Mouse (Mus musculus) intestine, embryonic 15.5 days (tissue): ENCODE results near the gene 4933425L06Rik. TPM values are rescaled to one million over a fixed set of nuclear protein-coding genes. Genes with fewer than 3 reads are reported as not detected.

Experiments used
- ATAC-seq: fragments of 200-750 bp; cut with Nextera tagmentation; 2 replicates; pipeline ENCODE4 v1.8.0; 2017; ENCODE audit warnings: moderate TSS enrichment, moderate library complexity
- H3K27ac ChIP-seq: fragments of 300-500 bp; sonication (generic); 2 replicates; pipeline ENCODE4 v1.5.1; 2015; ENCODE audit warnings: mild to moderate bottlenecking, inconsistent platforms
- H3K27me3 ChIP-seq: fragments of 300-500 bp; sonication (generic); replicated peaks from 2 replicates; pipeline ENCODE4 v1.6.1; 2015; ENCODE audit warnings: inconsistent platforms
- H3K36me3 ChIP-seq: fragments of 300-500 bp; sonication (generic); 2 replicates; pipeline ENCODE4 v1.6.1; 2015; ENCODE audit warnings: inconsistent platforms
- H3K4me1 ChIP-seq: fragments of 300-500 bp; sonication (generic); replicated peaks from 2 replicates; pipeline ENCODE4 v1.6.1; 2015; ENCODE audit warnings: inconsistent platforms
- H3K4me2 ChIP-seq: fragments of 300-500 bp; sonication (generic); replicated peaks from 2 replicates; pipeline ENCODE4 v1.6.1; 2015; ENCODE audit warnings: mild to moderate bottlenecking, inconsistent platforms
- H3K4me3 ChIP-seq: fragments of 300-500 bp; sonication (generic); replicated peaks from 2 replicates; pipeline ENCODE4 v1.5.1; 2015; ENCODE audit warnings: inconsistent platforms
- H3K9ac ChIP-seq: fragments of 300-500 bp; sonication (generic); 2 replicates; pipeline ENCODE4 v1.6.1; 2015; ENCODE audit warnings: inconsistent platforms
- H3K9me3 ChIP-seq: fragments of 300-500 bp; sonication (generic); 2 replicates; pipeline ENCODE4 v1.6.1; 2016; ENCODE audit warnings: inconsistent platforms
- WGBS: fragments of 180-500 bp; shearing (Covaris S2); methylation state at CpG from one replicate; pipeline ENCODE4 v1.1.7; 2015; 5-methylcytosine and 5-hydroxymethylcytosine counted together
- polyA plus RNA-seq: library from polyadenylated mRNA; unstranded; fragments of >200 nt; fragmentation: Nextera tagmentation; extraction: Ambion mirVana; gene quantifications from 2 replicates; pipeline ENCODE4 v1.2.1, GENCODE M21; 2015

The 4933425L06Rik gene
- polyA plus RNA-seq, 1 experiment from 2014 or later = not detected

DNA sequence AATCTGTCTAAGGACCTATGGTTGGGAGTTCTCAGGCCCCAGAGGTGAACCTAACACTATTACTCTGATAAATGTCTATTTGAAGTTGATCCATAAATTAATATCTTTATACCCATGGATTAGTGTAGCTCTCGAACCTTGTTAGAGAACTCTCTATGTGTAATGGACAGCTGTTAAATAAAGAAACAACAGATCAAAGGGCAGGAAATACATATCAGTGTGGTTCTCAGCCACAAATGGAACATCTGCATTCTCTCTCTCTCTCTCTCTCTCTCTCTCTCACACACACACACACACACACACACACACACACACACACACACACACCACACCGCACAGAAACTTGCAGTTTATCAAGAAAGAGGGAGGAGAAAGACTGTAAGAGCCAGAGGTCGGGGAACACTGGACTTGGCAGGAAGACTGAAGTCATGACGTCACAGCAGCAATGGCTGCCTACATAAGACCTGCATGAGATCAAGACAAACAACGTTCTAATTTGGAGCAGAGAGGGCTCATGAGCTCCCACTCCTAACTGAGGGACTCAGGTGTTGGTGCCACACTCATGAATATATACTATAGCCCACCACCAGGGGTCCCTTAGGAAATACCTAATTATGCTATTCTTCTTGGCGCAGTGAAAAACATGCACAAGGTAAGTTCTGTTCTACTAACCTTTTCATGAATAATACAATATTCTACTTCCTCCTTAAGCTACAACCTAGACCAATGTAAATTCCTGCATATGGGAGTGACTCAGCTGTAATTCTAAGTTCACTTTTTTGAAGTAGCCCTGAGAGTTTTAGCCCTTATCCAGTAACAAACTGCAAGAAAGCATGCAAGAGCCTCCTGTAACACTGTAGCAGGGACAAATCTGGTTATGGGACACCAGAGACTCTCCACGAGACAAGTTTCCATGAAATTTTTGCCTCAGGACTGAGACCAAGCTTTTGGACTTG is 14.8 kb upstream of the 4933425L06Rik start:
- no peak overlapping the region for H3K4me3 ChIP-seq
- H3K9me3 ChIP-seq = no peaks in the 10 kb centered on the region
- H3K4me1 ChIP-seq = no peaks in the 10 kb centered on the region
- H3K27ac ChIP-seq = no peak overlapping the region
- H3K27me3 ChIP-seq = no peaks in the 10 kb centered on the region
- H3K4me2 ChIP-seq = no peak overlapping the region
- WGBS = 67% methylated on average over 7 of the region's 7 CpGs
- H3K9ac ChIP-seq = no peak overlapping the region
- no peak for ATAC-seq
- no peaks in the 10 kb centered on the region for H3K36me3 ChIP-seq

DNA sequence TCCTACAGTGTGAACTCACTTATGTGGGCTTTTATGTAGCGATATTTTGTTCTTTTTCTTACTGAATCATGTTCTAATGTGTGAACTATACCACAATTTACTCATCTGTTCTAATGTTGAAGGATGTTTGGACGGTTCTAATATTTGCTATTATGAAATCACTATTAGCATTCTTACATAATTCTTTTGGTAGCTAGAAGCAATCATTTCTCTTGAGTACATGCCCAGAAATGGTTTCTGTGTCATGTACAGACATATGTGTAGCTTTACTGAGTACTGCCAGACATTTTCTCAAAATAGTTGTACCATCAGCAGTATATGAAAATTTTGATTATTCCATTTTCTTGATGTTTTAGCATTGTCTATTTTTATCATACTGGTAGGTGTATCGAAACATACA is 7.4 kb downstream of the 4933425L06Rik start:
- H3K9ac ChIP-seq = no peak overlapping the region
- H3K9me3 ChIP-seq = no peaks in the 10 kb centered on the region
- H3K4me1 ChIP-seq = no peaks in the 10 kb centered on the region
- no peaks in the 10 kb centered on the region for H3K36me3 ChIP-seq
- no peak overlapping the region for H3K27ac ChIP-seq
- 91% methylated on average over 3 of the region's 3 CpGs for WGBS
- no peak overlapping the region for H3K4me3 ChIP-seq
- no peaks in the 10 kb centered on the region for H3K27me3 ChIP-seq
- H3K4me2 ChIP-seq = no peak overlapping the region
- ATAC-seq = no peak

DNA sequence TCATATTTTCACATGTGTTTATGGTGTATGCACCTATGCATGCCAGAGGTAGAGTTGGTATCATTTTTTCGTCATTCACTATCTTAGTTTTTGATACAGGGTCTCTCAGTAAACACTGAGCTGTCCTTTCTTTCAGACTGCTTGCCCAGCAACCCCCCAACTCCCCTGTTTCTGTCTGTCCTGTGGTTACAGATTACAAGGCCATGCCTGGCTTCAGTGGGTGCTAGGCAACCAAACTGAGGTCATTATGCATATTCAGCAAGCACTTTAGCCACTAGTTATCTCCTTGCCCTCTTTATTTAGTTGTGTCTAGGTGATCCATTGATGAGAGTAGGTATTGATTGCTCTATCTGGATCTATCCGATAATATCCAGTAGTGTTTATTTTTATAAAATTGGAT is 14.4 kb downstream of the 4933425L06Rik start:
- no peak overlapping the region for H3K4me3 ChIP-seq
- H3K27me3 ChIP-seq = no peaks in the 10 kb centered on the region
- 74% methylated on average over 2 of the region's 2 CpGs for WGBS
- no peak for ATAC-seq
- no peak overlapping the region for H3K4me2 ChIP-seq
- no peaks in the 10 kb centered on the region for H3K36me3 ChIP-seq
- no peaks in the 10 kb centered on the region for H3K4me1 ChIP-seq
- no peaks in the 10 kb centered on the region for H3K9me3 ChIP-seq
- H3K27ac ChIP-seq = no peak overlapping the region
- no peak overlapping the region for H3K9ac ChIP-seq

DNA sequence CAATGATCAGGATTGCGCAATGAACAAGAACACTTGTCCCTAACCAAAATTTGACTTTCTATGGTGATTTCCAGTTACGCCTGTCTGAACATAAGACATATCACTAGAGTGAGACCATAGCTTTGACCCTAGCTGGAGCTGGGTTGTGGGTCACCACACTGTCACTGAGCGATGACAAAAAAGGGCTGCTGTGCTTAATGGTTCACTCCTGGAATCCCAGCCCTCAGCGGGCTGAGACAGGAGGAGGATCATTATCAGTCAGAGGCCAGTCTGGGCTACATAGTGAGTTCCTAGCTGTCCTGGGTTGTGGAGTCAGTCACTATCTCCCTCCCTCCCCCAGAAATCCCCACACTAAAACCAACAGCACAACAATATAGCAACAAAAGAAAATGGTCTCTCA is 18.8 kb downstream of the 4933425L06Rik start:
- no peak overlapping the region for H3K4me3 ChIP-seq
- no peaks in the 10 kb centered on the region for H3K36me3 ChIP-seq
- WGBS = 84% methylated on average over 4 of the region's 4 CpGs
- no peak for ATAC-seq
- H3K9ac ChIP-seq = no peak overlapping the region
- no peaks in the 10 kb centered on the region for H3K4me1 ChIP-seq
- H3K4me2 ChIP-seq = no peak overlapping the region
- no peaks in the 10 kb centered on the region for H3K9me3 ChIP-seq
- no peak overlapping the region for H3K27ac ChIP-seq
- no peaks in the 10 kb centered on the region for H3K27me3 ChIP-seq

DNA sequence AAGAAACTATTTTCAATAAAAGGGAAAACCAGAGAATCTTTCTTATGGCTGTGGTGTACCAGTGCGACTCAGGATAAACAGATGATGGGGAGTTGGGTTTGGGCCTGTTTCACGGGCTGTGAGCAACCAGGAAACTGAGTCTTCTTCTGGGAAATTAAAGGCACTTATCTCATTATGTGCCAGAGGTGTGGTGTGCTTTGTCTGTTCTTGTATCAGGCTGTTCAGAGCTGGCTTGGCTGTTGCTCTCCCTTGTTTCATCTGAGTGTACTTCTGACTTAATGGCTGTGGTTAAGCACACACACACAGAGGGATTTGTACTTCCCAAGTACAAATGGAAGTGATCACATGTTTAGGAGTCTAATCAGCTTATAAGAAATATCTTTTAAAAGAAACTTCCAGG is 22.5 kb downstream of the 4933425L06Rik start:
- no peaks in the 10 kb centered on the region for H3K9me3 ChIP-seq
- H3K4me1 ChIP-seq = no peaks in the 10 kb centered on the region
- WGBS = 76% methylated on average over 2 of the region's 2 CpGs
- no peak for ATAC-seq
- H3K9ac ChIP-seq = no peak overlapping the region
- no peaks in the 10 kb centered on the region for H3K27me3 ChIP-seq
- H3K36me3 ChIP-seq = no peaks in the 10 kb centered on the region
- no peak overlapping the region for H3K27ac ChIP-seq
- H3K4me3 ChIP-seq = no peak overlapping the region
- no peak overlapping the region for H3K4me2 ChIP-seq

DNA sequence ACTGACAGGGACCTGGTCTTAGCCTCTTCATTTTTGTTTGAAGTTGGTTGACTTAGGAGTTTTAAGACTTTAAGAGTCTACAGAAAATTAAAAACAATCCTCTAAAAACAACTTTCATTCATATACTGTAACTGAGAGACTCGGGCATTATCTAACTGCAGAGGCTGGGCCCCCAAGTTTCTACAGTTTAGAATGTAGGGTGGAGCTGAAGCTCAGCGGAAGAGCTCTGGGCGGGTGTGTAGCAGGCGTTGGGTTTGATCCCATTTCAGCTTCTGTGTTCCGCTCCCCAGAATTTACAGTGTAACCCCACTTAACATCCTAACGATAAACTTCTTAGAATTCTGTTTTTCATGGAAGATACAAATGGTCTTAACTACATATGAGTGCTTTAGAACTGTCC is 29.7 kb downstream of the 4933425L06Rik start:
- H3K9ac ChIP-seq = no peak overlapping the region
- no peak overlapping the region for H3K4me2 ChIP-seq
- no peaks in the 10 kb centered on the region for H3K4me1 ChIP-seq
- WGBS = 91% methylated on average over 6 of the region's 6 CpGs
- no peak overlapping the region for H3K27ac ChIP-seq
- no peak for ATAC-seq
- no peaks in the 10 kb centered on the region for H3K36me3 ChIP-seq
- H3K9me3 ChIP-seq = no peaks in the 10 kb centered on the region
- no peak overlapping the region for H3K4me3 ChIP-seq
- H3K27me3 ChIP-seq = no peaks in the 10 kb centered on the region

DNA sequence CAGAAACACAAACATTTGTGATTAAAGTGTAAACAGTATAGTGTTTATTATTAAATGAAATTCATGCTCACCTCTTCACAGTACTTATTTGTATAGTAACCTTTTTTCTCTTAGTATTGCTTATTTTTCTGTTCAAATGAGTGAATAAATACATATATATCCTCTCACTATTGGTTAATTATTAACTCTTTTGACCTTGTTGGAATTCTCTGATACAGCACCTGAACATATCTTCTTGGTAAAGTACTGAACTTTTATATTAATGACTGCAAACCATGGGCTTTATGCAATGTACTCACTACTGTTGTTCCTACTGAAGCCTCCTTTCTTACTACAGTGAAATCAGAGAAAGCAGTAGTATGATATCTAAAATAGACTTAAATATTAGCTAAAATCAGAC is 39.7 kb downstream of the 4933425L06Rik start:
- Histone ChIP-seq H3K9ac (no peak overlapping the region), H3K27ac (no peak overlapping the region)
- peak; percentile 83 for ATAC-seq

DNA sequence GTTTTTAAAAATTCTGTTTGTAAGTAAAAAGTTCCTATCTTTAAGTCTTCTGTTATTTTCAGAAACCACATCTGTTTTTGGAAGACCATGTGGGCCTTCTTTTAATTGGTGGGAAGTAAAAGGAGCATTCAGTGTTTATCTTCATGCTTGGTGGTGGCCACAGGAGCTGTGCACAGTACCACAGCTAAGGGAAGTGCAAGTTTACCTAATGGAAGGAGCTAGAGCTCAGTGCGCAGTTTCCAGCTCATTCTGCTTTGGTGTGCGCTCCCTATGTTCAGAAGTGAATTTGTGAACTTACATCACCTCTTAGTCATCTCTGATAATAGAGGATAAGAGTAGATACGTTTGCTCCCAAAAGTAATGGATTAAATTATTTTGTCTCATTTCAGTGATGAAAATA is 40.2 kb downstream of the 4933425L06Rik start:
- H3K27me3 ChIP-seq = no peaks in the 10 kb centered on the region
- peak; percentile 88 for ATAC-seq
- H3K27ac ChIP-seq = no peak overlapping the region
- H3K4me1 ChIP-seq = no peaks in the 10 kb centered on the region
- H3K9ac ChIP-seq = no peak overlapping the region
- 70% methylated on average over 3 of the region's 3 CpGs for WGBS
- H3K36me3 ChIP-seq = no peaks in the 10 kb centered on the region
- no peak overlapping the region for H3K4me3 ChIP-seq
- H3K9me3 ChIP-seq = no peaks in the 10 kb centered on the region
- H3K4me2 ChIP-seq = no peak overlapping the region

More for the DNA sequence above, 39.7 kb downstream of the 4933425L06Rik start:
- H3K9me3 ChIP-seq = no peaks in the 10 kb centered on the region
- no peaks in the 10 kb centered on the region for H3K36me3 ChIP-seq
- H3K4me1 ChIP-seq = no peaks in the 10 kb centered on the region
- H3K27me3 ChIP-seq = no peaks in the 10 kb centered on the region
- no peak overlapping the region for H3K4me2 ChIP-seq
- H3K4me3 ChIP-seq = no peak overlapping the region

DNA sequence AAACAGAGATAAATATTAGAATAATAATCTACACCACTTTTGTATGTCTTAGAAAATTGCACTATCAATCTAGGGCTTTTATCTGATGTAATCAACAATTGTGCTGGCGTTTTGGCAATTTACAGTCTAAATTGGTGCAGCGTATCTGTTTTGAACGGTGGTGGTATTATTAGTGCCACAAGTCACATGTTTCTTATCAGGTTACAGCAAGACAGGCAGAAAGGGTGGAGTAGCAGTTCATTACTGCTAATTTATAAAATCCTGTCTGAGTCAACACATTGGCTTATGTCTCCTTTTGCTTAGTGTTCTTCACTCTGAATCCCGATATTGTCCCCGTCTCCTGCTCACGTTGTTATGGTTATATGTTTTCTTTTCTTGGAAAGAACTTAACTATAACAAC is 48.2 kb downstream of the 4933425L06Rik start:
- Histone ChIP-seq H3K27me3 (no peaks in the 10 kb centered on the region), H3K9ac (no peak overlapping the region), H3K27ac (no peak overlapping the region), H3K4me2 (no peak overlapping the region), H3K36me3 (no peaks in the 10 kb centered on the region), H3K9me3 (no peaks in the 10 kb centered on the region), H3K4me3 (no peak overlapping the region), H3K4me1 (no peaks in the 10 kb centered on the region)
- ATAC-seq = no peak
- 80% methylated on average over 6 of the region's 6 CpGs for WGBS

DNA sequence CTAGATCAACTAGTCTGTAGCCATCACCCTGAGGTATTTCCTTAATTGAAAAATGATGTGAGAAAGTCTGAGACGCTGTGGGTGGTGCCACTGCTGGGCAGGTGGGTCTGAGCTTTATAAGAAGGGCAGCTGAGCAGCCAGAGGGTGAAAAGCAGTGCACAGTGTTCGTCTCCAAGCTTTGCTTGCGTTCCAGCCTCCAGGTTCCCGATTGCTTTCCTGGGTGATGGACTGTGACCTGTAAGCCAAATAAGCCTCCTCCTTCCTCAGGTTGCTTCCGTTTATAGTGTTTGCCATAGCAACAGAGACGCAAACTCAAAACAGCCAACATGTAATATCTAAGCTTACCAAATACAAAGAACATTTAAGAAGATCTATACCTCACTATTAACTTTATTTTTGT is 50.4 kb downstream of the 4933425L06Rik start:
- ATAC-seq = peak; percentile 70; the same call in 1 of the 2 replicates
- 66% methylated on average over 6 of the region's 6 CpGs for WGBS
- Histone ChIP-seq H3K9me3 (no peaks in the 10 kb centered on the region), H3K36me3 (no peaks in the 10 kb centered on the region), H3K4me1 (no peaks in the 10 kb centered on the region), H3K4me2 (no peak overlapping the region), H3K9ac (no peak overlapping the region), H3K4me3 (no peak overlapping the region), H3K27ac (no peak overlapping the region), H3K27me3 (no peaks in the 10 kb centered on the region)

DNA sequence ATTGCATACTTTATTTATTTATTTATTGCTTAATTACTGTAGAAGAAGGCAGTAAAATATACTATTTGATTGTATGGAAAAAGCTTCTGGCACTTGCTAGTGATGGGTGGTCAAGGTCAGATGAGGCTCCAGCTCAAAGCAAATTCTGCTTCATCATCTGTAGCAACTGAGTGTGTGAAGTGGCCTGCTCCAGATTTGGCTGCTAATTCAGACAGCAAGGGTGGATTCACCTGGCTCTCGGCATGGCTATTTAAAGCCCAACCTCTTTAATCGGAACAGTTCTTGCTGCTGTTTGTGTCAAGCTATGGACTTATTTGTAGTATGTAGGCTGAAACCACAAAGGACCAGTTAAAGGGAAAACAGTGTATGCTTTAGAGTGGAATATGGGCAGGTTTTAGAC is 50.9 kb downstream of the 4933425L06Rik start:
- ATAC-seq = no peak
- no peak overlapping the region for H3K4me3 ChIP-seq
- WGBS = 85% methylated on average over 2 of the region's 2 CpGs

DNA sequence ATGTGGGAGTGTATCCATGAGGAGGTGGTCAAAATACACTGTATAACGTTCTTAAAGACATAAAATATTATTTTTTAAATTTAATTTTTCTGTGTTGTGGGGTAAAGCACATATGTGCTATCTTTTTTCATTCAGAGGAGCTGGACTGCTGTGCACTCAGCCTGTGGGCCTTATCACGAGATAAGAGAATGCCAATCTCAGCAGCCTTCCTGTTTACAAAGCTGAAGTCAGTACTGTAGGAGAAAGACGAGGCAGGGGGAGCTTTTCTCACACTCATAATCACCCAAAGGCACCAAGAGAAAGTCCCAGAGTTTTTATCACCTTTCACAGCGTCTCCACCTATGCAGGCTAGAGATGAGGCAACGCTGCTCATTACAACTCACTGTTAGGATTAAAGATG is 52.5 kb downstream of the 4933425L06Rik start:
- H3K27me3 ChIP-seq = no peaks in the 10 kb centered on the region
- WGBS = 48% methylated on average over 5 of the region's 5 CpGs
- H3K36me3 ChIP-seq = no peaks in the 10 kb centered on the region
- no peak overlapping the region for H3K4me3 ChIP-seq
- no peak overlapping the region for H3K4me2 ChIP-seq
- no peaks in the 10 kb centered on the region for H3K4me1 ChIP-seq
- ATAC-seq = peak; percentile 58; the same call in 1 of the 2 replicates
- H3K9ac ChIP-seq = no peak overlapping the region
- no peaks in the 10 kb centered on the region for H3K9me3 ChIP-seq
- no peak overlapping the region for H3K27ac ChIP-seq

More for the DNA sequence above, 50.9 kb downstream of the 4933425L06Rik start:
- Histone ChIP-seq H3K27ac (no peak overlapping the region), H3K27me3 (no peaks in the 10 kb centered on the region), H3K4me2 (no peak overlapping the region), H3K36me3 (no peaks in the 10 kb centered on the region), H3K9ac (no peak overlapping the region), H3K9me3 (no peaks in the 10 kb centered on the region), H3K4me1 (no peaks in the 10 kb centered on the region)

DNA sequence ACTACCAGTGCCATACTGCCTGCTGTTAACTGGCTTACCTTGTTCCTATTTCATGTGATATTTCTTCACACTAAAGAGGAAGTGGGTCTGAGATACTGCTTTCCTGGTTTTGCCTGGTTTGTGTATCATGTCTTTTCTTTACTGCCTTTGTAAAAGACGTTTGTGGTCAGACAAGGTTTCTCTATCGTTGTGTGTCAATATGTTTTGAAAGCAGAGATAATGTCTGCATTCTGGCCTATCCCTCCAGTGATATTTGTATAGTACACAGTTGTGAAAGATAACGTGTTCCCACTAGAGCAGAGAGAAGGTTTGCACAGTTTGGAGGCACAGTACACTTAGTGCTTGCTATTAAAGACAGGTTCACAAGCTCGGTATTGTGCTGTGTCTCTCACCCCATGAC is 58.0 kb downstream of the 4933425L06Rik start:
- Histone ChIP-seq H3K27me3 (no peaks in the 10 kb centered on the region), H3K36me3 (no peaks in the 10 kb centered on the region), H3K9ac (no peak overlapping the region), H3K9me3 (no peaks in the 10 kb centered on the region), H3K27ac (no peak overlapping the region), H3K4me2 (no peak overlapping the region), H3K4me3 (no peak overlapping the region), H3K4me1 (no peaks in the 10 kb centered on the region)
- WGBS = 52% methylated on average over 4 of the region's 4 CpGs
- peak; percentile 77 for ATAC-seq
